Mouse (Mus musculus) forebrain, embryonic 11.5 days (tissue): ENCODE data around the gene Bbs2. TPM values are rescaled to one million over a fixed set of nuclear protein-coding genes. Genes with fewer than 3 reads are reported as not detected.
"Not testable (repeated sequence)": the region's sequence is repeated elsewhere in the genome, so short reads cannot be mapped to it uniquely, and the experiment has no call there.

Experiments used
- ATAC-seq: fragments of 200-750 bp; cut with Nextera tagmentation; replicated peaks from 2 replicates; pipeline ENCODE4 v1.8.0; 2017; ENCODE audit warnings: moderate TSS enrichment; ENCODE audit not compliant: low FRiP score
- DNase-seq: peaks from one replicate; pipeline ENCODE4 v3.0.0-alpha.2; 2017; ENCODE audit warnings: low spot score
- H3K27ac ChIP-seq: fragments of 300-500 bp; sonication (generic); 2 replicates; pipeline ENCODE4 v1.5.1; 2014; ENCODE audit warnings: low read depth, low read length
- H3K27me3 ChIP-seq: fragments of 300-500 bp; sonication (generic); 2 replicates; pipeline ENCODE4 v1.6.1; 2014; ENCODE audit warnings: mild to moderate bottlenecking, low read length, mixed read lengths; ENCODE audit not compliant: control insufficient read depth, insufficient read depth
- H3K36me3 ChIP-seq: fragments of 300-500 bp; sonication (generic); 2 replicates; pipeline ENCODE4 v1.6.1; 2014; ENCODE audit warnings: mild to moderate bottlenecking, low read length, moderate library complexity, mixed read lengths; ENCODE audit not compliant: control insufficient read depth, insufficient read depth
- H3K4me1 ChIP-seq: fragments of 300-500 bp; sonication (generic); replicated peaks from 2 replicates; pipeline ENCODE4 v1.6.1; 2014; ENCODE audit warnings: low read length, mixed read lengths; ENCODE audit not compliant: control insufficient read depth, insufficient read depth
- H3K4me2 ChIP-seq: fragments of 300-500 bp; sonication (generic); 2 replicates; pipeline ENCODE4 v1.6.1; 2014; ENCODE audit warnings: low read depth, mild to moderate bottlenecking, low read length, moderate library complexity, mixed read lengths; ENCODE audit not compliant: severe bottlenecking
- H3K4me3 ChIP-seq: fragments of 300-500 bp; sonication (generic); 2 replicates; pipeline ENCODE4 v1.5.1; 2014; ENCODE audit warnings: low read depth, low read length
- H3K9ac ChIP-seq: fragments of 300-500 bp; sonication (generic); 2 replicates; pipeline ENCODE4 v1.6.1; 2014; ENCODE audit warnings: low read length
- H3K9me3 ChIP-seq: fragments of 300-500 bp; sonication (generic); 2 replicates; pipeline ENCODE4 v1.6.1; 2016; ENCODE audit warnings: low read length, mixed read lengths; ENCODE audit not compliant: control insufficient read depth
- WGBS: fragments of 180-500 bp; shearing (Covaris S2); extraction: QIAGEN DNeasy Blood & Tissue Kit; methylation state at CpG from one replicate; pipeline ENCODE4 v1.1.7; 2014; 5-methylcytosine and 5-hydroxymethylcytosine counted together
- polyA plus RNA-seq: library from polyadenylated mRNA; unstranded; fragments of >200 nt; fragmentation: Nextera tagmentation; extraction: Ambion mirVana; gene quantifications from 2 replicates; pipeline ENCODE4 v1.2.1, GENCODE M21; 2014

Bbs2 gene
- polyA plus RNA-seq: 23.3 and 23.8 TPM in 2 replicates

- Histone ChIP-seq H3K9me3 (no peaks in the 10 kb centered on the region), H3K27ac (peak within 1 kb of the TSS; percentile 97), H3K4me3 (peak within 1 kb of the TSS; percentile 58), H3K4me2 (peak within 1 kb of the TSS; percentile 62), H3K4me1 (no peaks in the 10 kb centered on the region), H3K36me3 (no peaks in the 10 kb centered on the region), H3K9ac (peak within 1 kb of the TSS; percentile 75), H3K27me3 (no peaks in the 10 kb centered on the region)
- DNase-seq (peak; percentile 100), ATAC-seq (peak; percentile 98)
- WGBS: 2% methylated on average over 61 of the region's 61 CpGs
These were observed at the start of gene Bbs2 for GRCm38 (mm10) chr8:94098081-94098974. Bbs2 (minus strand) TSS chr8:94098928.

DNA sequence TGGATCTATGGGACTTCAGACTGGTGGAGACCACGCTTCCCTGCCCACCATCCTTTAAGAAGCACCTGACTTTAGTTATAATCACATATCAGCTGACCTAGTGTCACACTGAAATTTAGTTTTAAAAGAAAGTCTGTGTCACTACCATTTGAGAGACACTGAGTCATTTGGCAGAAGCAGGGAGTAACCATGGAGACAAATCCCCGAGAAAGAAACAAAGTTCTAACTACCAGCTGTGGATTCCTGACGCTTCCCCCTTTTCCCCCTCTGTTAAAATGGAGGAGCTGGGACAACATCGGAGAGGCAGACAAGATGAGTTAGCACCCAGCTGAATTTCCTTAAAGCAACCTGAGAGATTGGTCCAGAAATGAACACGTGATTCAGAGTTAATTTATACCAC is 49.5 kb upstream of the Bbs2 start:
- no peaks in the 10 kb centered on the region for H3K36me3 ChIP-seq
- no peak overlapping the region for H3K9ac ChIP-seq
- H3K4me2 ChIP-seq: no peak overlapping the region
- H3K4me3 ChIP-seq: no peak overlapping the region
- 49% methylated on average over 5 of the region's 5 CpGs for WGBS
- H3K27me3 ChIP-seq: no peaks in the 10 kb centered on the region
- no peaks in the 10 kb centered on the region for H3K9me3 ChIP-seq
- H3K4me1 ChIP-seq: peaks cover 4% of the 10 kb centered on the region
- no peak for ATAC-seq
- DNase-seq: no peak
- H3K27ac ChIP-seq: no peak overlapping the region

DNA sequence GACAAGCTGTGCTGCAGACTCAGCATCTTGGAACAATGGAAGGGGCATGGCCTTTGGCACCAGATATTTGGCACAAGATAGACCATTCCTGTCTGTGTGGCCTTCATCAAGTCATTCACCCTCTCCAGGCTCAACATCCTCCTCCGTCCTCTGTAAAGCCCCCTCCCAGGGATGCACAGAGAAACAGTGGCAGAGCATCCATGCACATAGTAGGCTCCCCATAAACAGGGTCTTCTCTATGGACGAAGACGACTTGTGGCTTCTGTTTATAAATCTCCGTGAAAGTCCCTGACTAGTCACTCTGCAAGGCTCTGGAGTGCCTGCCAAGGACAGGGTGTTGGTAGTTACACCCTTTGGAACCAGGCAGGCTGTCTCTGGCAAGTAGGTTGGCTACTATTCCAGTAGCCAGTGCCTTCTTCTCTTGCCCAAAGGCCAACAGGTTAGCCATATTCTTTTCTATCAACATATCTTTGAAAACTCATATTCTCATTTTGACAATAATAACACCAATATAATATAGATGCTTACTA is 41.6 kb upstream of the Bbs2 start:
- Histone ChIP-seq H3K36me3 (no peaks in the 10 kb centered on the region), H3K9me3 (no peaks in the 10 kb centered on the region), H3K4me3 (no peak overlapping the region), H3K27me3 (no peaks in the 10 kb centered on the region), H3K4me1 (no peaks in the 10 kb centered on the region), H3K27ac (no peak overlapping the region), H3K9ac (no peak overlapping the region), H3K4me2 (no peak overlapping the region)
- ATAC-seq: no peak
- no peak for DNase-seq
- 78% methylated on average over 4 of the region's 4 CpGs for WGBS

DNA sequence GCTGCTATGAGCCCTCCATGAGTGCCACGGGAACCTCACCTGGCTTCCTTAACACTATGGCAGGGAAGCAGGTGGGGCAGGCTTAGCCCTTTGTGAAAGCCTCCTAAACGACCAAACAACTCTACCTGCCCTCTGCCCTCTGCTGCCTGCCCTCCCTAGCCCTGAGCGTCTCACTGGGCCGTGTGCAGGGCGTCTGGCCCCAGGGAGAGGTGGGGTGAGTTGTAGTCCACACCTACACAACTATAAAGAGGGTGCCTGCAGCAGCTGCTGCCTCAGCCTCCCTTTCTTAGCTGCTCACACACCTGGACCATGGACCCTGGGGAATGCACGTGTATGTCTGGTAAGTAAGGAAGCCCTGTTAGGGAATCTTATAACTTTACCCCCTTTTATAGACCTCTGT is 38.2 kb upstream of the Bbs2 start, which contains the start of gene Mt4:
Mt4 (plus strand) TSS at position 265 of the 400 bp plus-strand sequence.
- 57% methylated on average over 6 of the region's 6 CpGs for WGBS
- Histone ChIP-seq H3K9ac (no peak within 1 kb of the TSS), H3K4me1 (no peaks in the 10 kb centered on the region), H3K27ac (no peak within 1 kb of the TSS), H3K36me3 (no peaks in the 10 kb centered on the region), H3K27me3 (no peaks in the 10 kb centered on the region), H3K4me3 (no peak within 1 kb of the TSS), H3K9me3 (no peaks in the 10 kb centered on the region), H3K4me2 (no peak within 1 kb of the TSS)
- DNase-seq: no peak
- no peak for ATAC-seq

DNA sequence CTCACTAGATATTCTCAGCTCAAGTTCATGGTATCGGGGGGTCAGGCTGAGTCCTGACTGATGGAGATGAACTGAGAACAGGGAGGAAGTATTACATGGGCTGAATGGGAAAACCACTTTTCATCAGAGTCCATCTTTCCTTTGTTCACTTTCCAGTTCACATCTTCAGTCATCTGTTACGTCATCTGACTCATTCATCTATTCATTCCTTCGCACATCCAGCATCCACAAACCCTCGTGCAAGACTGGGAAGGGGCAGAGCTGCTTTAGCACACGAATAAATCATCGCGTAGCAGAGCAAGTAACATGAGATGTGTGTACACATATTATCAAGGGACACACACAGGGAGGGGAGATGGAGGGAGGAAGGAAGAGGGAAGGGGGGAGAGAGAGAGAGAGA is 37.5 kb upstream of the Bbs2 start:
- Histone ChIP-seq H3K4me3 (no peak overlapping the region), H3K9me3 (no peaks in the 10 kb centered on the region), H3K9ac (no peak overlapping the region), H3K4me2 (no peak overlapping the region), H3K36me3 (no peaks in the 10 kb centered on the region), H3K27me3 (no peaks in the 10 kb centered on the region), H3K4me1 (no peaks in the 10 kb centered on the region), H3K27ac (no peak overlapping the region)
- WGBS: 85% methylated on average over 7 of the region's 7 CpGs
- DNase-seq (no peak), ATAC-seq (no peak)

DNA sequence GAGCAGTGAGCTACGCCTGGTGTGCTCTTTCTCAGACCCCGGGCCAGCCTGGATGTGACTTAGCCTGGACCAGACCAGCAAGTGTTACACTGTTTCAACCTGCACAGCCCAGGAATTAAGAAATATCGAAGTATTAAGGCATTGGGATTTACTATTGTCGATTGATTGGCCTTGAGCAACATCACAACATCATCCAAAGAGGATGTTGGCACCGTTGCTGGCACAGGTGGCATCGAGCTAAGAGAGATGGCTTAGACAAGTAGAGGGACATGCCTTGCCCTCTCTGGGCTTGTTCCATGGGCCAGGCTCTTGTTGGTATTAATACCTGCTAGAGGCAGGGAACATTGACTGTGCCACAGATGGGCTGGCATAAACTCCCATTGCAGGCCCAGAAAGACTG is 36.8 kb upstream of the Bbs2 start:
- H3K4me2 ChIP-seq: no peak overlapping the region
- no peaks in the 10 kb centered on the region for H3K27me3 ChIP-seq
- no peak overlapping the region for H3K4me3 ChIP-seq
- no peaks in the 10 kb centered on the region for H3K4me1 ChIP-seq
- no peak for ATAC-seq
- no peak for DNase-seq
- no peaks in the 10 kb centered on the region for H3K36me3 ChIP-seq
- no peak overlapping the region for H3K9ac ChIP-seq
- H3K9me3 ChIP-seq: no peaks in the 10 kb centered on the region
- 87% methylated on average over 6 of the region's 6 CpGs for WGBS
- no peak overlapping the region for H3K27ac ChIP-seq

- not testable (repeated sequence) for H3K4me1 ChIP-seq, H3K27ac ChIP-seq, H3K27me3 ChIP-seq, H3K36me3 ChIP-seq, H3K9me3 ChIP-seq, DNase-seq, H3K4me2 ChIP-seq, H3K4me3 ChIP-seq, H3K9ac ChIP-seq, ATAC-seq
- 80% methylated on average over 3 of the region's 3 CpGs for WGBS
These were observed 35.9 kb upstream of the Bbs2 start for GRCm38 (mm10) chr8:94134601-94135000.

DNA sequence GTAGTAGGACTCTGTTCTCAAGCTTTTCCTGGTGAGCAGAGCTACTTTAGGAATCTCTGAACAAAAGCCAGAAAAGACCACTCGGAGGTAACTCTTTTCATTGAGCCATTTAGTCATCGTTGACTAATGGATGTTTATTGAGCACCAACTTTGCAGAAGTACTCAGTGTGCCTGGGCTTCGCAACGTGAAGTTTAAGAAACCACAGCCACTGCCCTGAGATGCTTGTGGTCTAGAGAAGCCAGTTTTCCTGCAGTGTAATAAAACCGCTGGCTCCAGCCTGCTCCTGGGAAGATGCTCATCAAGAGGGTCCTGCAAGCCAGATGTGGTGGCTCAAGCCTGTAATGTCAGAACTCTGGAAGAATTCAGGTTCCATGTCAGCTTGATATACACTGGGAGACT is 33.4 kb upstream of the Bbs2 start:
- DNase-seq (no peak), ATAC-seq (no peak)
- H3K36me3 ChIP-seq: no peaks in the 10 kb centered on the region
- H3K27ac ChIP-seq: no peak overlapping the region
- H3K4me3 ChIP-seq: no peak overlapping the region
- 0 out of 2 replicates have a peak, but pooled peaks cover 2% of the 10 kb centered on the region for H3K4me1 ChIP-seq
- no peak overlapping the region for H3K9ac ChIP-seq
- 86% methylated on average over 5 of the region's 5 CpGs for WGBS
- no peak overlapping the region for H3K4me2 ChIP-seq
- H3K9me3 ChIP-seq: no peaks in the 10 kb centered on the region
- H3K27me3 ChIP-seq: no peaks in the 10 kb centered on the region
